Mouse (Mus musculus) c-Kit-positive CD71-negative TER-119-negative erythroid progenitor cells, embryonic 14.5 days (primary cell): ENCODE measurements at regions not wholly inside any gene's neighbourhood (a gene's known extent, or its start where the extent isn't known, plus 50 kb on each side); places are given as distances from the start of the nearest gene placed in this dataset.
"Not testable (repeated sequence)": the region's sequence is repeated elsewhere in the genome, so short reads cannot be mapped to it uniquely, and the experiment has no call there.

ENCODE experiments used
- DNase-seq: peaks from one replicate; pipeline ENCODE4 v3.0.0-alpha.2; 2013; ENCODE audit warnings: low read depth

DNA sequence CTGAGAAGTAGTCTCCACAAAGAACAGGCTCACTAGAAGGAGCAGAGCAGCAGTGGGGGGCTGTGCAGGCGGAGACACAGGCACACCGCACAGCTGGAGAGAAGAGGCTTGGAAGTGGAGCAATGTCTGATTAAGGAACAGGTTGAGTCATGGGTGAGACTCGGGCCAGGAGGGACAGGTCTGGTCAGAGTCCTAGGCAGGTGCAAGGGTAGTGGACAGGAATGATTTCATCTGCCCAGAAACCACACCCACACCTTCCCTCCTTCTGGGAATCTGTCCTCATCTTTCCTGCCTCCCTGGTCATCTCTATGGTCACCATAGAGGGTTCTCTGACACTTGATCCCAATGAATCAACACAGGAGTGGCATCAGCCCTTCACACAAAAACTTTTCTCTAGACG is 983.8 kb downstream of the 4930447A16Rik start:
- DNase-seq, result no peak

DNA sequence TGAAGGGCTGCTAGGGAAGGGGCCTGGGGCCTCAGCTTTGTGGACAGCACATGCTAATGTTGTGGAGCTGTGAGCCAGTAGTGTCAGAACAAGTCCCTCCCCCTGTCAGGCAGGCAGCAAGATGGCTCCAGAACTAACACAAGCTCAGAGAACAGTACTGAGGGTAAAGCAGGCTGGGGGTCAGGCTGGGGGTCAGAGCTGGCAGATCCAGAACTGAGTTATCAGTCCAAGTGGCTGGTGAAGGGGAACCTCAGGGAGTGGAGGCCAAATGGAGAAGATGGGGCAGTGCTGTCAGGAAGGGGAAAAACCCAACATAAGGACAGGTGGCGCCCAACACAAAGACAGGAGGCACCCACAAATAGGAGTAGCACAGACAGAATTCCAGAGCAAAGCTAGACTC is 985.1 kb downstream of the 4930447A16Rik start:
- DNase-seq, result no peak

DNA sequence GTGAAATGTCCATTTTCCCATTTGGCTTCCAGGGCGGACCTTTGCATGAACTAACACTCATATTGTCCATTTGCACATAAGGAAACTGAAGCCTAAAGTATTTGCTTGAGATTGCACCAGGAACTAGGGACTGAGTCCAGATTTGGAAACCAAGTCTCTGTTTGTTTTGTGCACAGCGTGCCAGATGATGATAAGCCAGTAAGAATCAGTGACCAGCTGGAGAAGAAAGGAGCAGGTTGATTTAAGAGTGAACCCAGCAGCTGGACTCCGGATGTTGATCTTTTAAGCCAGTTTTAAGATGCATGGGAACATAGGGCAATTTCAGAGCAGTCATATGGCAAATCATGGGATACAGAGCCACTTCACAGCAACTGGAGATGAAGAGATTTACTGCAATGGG is 987.1 kb downstream of the 4930447A16Rik start:
- no peak for DNase-seq

DNA sequence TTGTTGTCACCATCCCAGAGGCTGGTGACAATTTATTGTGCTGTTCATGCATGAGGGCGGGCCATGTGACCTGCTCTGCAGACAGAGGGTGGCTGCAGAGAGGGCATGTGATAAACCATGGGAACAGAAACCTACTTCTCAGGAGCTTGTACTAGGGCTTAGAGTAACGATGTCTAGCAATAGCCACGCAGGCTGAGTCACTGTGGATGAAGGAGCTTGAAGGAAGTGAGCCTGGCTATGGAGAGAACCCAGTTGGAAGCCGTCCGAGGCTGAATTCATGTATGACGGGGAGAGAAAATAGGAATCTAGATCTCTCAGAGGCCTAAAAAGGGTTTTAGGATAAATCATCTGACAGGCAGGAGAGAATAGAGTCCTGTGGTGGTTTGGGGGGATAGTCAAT is 988.0 kb downstream of the 4930447A16Rik start:
- no peak for DNase-seq

DNA sequence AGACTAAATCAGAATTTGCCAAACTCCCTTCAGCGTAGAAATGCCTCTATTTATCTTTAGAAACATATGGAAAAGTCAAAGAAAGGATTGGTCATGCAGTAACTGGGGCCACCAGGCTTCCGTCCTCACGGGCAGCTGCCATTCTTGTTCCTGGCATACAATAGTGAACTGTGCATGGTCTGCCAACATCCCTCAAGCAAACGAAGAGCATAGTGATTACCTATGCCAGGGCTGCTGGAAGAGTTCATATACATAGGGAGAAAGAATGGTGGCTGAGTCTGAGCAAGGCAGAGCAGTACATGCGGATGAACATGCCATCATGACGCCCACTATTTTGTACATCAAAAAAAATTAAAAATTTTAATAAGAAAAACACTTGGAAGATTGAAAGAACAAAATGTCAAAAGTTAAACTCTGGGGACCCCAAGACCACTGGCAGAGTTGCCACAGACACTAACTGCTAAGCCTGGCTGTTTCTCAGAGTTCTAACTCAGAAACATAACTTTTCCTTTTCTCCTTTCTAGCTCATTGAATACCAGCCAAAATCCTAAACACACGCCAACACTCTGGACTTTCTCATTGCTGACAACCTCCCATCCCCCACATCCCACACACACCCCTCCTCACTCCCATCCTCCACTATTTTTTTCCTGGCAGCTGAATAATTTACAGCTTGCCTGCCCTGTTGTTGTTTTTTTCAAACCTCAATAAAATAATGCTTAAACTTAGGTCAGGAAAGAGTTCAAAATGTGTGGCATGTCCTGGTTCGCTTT is 989.1 kb downstream of the 4930447A16Rik start:
- DNase-seq, result no peak

DNA sequence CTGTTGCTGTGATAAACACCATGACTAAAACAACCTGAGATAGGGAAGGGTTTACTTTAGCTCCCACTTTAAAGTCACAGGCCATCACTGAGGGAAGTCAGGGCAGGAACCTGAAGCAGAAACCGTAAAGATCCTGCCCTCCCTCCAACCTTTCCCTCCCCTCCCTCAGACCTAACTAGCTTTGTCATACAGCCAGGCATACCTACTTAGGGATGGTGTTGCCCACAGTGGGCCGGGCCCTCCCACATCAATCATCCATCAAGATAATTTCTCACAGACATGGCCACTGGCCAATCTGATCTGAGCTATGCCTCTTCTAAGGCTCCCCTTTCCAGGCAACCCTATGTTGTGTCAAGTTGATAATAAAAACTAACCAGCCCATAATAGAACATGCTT is 989.7 kb downstream of the 4930447A16Rik start:
- DNase-seq, result no peak

DNA sequence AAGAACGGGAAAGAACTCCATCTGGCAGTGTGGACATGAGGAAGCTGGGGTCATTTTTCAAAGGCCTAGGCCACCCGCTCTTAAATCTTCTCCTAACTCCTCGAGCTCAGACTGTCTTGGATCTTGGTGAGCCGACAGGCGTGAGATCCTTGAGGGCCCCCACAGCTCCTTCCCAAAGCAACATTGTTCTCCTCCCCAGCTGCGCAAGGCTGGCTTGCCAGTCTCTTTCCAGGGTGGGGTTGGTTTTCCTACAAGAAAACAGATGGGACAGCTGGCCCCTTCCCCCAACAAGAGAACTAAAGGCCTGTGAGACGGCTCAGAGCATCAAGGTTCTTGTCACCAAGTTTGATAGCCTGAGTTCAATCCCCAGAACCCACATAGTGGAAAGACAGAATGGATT is 994.3 kb downstream of the 4930447A16Rik start:
- no peak for DNase-seq

DNA sequence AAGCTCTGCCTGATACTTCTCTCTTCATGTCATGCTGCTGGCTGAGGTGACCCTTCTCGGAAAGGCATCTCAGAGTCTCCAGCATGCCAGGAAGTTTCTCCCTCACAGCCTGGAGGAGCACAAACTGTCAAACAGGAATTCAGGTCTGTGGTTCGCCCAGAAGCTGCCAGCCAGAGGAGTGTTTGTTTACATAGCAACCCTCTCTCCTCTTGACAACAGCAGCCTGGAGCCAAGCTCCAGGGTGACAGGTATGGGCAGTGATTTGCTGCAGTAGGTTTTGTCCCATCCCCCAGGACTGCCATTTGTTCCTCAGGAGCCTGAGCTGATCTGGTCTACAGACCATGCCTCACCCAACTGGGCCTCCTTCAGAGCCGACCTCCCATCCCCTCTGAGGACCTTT is 995.4 kb downstream of the 4930447A16Rik start:
- DNase-seq, result no peak

DNA sequence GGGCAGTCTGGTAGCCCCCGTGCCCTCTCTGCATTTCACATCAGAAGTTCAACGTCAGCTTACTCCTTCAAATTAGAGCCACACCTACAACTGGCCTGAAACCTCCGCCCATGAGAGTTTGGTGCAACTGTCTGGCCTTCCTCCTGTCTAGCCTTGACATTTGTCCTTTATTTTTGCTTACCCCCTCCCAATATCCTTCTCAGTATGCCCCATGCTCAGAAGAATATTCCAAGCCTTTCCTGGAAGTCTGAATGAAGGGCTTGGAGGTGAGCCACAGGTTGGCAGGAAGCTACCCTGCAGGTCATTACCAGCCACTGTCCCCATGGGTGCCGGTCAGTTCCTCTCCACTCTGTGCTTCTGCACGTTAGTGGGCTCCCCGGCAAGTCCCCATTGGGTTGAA is 997.4 kb downstream of the 4930447A16Rik start:
- no peak for DNase-seq

DNA sequence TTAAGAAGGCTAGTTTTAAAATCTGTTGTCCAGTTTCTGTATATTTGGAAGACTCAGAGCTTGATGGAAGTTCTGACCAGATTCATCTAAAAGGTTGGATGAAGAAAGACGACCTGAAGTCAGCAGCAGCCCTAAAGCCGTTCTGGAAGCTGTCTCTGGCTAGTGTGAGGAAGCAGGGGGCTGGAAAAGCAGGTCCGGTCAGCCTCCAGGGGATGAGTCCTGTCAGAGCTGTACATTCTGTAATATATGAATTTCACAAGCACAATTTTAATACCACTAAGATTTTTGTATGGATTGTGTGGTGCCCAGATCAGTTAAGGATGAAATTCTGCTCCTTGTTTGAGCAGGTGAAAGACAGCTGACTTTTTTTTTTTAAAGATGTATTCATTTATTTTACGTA is 1000.2 kb downstream of the 4930447A16Rik start:
- DNase-seq, result no peak

DNA sequence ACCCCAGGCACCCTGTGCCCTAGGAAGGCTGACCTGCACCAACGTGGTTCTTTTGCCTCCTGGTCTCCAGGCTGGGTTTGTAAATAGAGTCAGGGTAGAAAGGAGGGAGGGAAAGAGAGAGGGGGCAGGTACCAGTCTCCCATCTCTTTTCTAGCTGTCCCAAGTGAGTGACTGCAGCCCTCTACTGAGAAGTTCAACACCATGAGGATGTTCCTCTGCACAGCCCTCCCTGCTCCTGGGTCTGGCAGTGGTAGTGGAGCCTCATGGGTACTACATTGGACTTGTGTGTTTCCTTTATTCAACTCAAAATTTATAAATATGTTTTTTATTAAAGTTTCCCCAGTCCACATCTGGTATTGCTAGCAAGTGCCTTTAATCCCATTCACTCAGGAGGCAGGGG is 1002.6 kb downstream of the 4930447A16Rik start:
- no peak for DNase-seq

DNA sequence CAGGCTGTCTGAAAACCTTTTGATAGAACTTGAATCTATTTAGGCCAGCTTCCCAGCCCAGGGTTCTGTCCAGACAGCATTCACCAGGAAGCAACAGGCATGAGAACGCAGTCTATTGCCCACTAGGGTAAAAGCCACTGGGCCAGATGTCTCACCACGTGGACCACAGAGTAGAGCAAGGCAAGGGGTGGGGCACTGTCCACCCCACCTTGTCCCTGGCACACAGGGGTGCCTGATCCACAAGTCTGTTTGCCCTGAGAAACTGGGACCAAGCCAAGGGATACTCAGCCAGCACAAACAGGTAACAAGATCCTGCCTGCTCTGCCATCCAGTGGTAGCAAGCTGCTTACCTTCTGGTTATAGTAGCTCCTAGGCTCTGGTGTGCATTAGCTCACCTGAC is 1006.3 kb downstream of the 4930447A16Rik start:
- DNase-seq, result no peak

DNA sequence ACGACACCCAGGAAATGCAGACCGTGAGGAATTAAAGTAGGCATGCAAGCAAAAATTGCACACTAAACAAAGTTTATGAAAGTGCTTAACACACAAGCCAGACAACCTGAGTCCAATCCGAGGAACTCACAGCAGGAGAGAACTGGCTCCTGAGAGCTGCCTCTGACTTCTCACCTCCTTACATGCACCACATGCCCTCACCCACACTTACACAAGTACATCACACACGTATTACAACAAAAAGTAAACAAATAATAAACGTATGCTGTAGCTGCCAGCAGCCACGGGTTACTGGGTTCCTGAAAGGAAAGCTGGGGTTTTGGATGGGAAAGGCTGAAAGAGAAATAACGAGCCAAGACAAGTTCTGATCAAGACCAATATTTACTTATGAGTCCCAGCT is 1008.0 kb downstream of the 4930447A16Rik start:
- no peak for DNase-seq

DNA sequence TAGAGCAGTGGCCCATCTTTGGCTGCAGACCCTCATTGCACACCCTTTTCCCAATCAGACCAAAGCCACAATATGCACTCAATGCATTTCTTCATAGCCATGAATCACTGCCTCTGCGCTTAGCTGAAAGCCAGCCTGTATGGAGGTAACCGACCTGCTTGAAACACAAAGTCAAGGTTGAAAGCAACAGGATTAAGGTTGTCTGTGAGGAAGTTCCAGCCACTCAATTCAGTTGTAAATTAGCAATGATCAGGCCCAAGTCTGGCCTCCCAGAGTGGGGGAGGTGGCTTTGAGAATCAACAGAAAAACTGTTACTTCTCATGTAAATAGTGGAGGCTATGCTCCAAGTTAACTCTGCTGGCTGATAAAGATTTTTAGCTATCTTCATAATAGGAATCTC is 1008.9 kb downstream of the 4930447A16Rik start:
- not testable (repeated sequence) for DNase-seq
